Mouse (Mus musculus) stomach, embryonic 14.5 days (tissue): ENCODE data around the gene Tmprss11a. TPM values are rescaled to one million over a fixed set of nuclear protein-coding genes. Genes with fewer than 3 reads are reported as not detected.

ENCODE experiments used
- ATAC-seq: fragments of 200-750 bp; cut with Nextera tagmentation; 2 replicates; pipeline ENCODE4 v1.8.0; 2017; ENCODE audit warnings: low read depth, moderate TSS enrichment; ENCODE audit not compliant: insufficient number of reproducible peaks, insufficient read depth, low FRiP score
- H3K27ac ChIP-seq: fragments of 300-500 bp; sonication (generic); 2 replicates; pipeline ENCODE4 v1.5.1; 2014; ENCODE audit warnings: mild to moderate bottlenecking, low read length, moderate library complexity, mixed read lengths
- H3K27me3 ChIP-seq: fragments of 300-500 bp; sonication (generic); 2 replicates; pipeline ENCODE4 v1.6.1; 2014; ENCODE audit warnings: low read length, control low read depth, mixed read lengths; ENCODE audit not compliant: control insufficient read depth, insufficient read depth
- H3K36me3 ChIP-seq: fragments of 300-500 bp; sonication (generic); 2 replicates; pipeline ENCODE4 v1.6.1; 2014; ENCODE audit warnings: mild to moderate bottlenecking, control low read depth, low read length, moderate library complexity, mixed read lengths; ENCODE audit not compliant: control insufficient read depth, insufficient read depth
- H3K4me1 ChIP-seq: fragments of 300-500 bp; sonication (generic); 2 replicates; pipeline ENCODE4 v1.6.1; 2014; ENCODE audit warnings: low read length, control low read depth, mixed read lengths; ENCODE audit not compliant: control insufficient read depth, insufficient read depth
- H3K4me2 ChIP-seq: fragments of 300-500 bp; sonication (generic); replicated peaks from 2 replicates; pipeline ENCODE4 v1.6.1; 2014; ENCODE audit warnings: low read depth, low read length, control low read depth
- H3K4me3 ChIP-seq: fragments of 300-500 bp; sonication (generic); 2 replicates; pipeline ENCODE4 v1.5.1; 2014; ENCODE audit warnings: low read depth, low read length, control low read depth
- H3K9ac ChIP-seq: fragments of 300-500 bp; sonication (generic); replicated peaks from 2 replicates; pipeline ENCODE4 v1.6.1; 2014; ENCODE audit warnings: low read depth, mild to moderate bottlenecking, control low read depth, low read length, moderate library complexity, mixed read lengths
- H3K9me3 ChIP-seq: fragments of 300-500 bp; sonication (generic); 2 replicates; pipeline ENCODE4 v1.6.1; 2016; ENCODE audit warnings: low read depth, low read length, control low read depth; ENCODE audit not compliant: control insufficient read depth
- WGBS: fragments of 180-500 bp; shearing (Covaris S2); extraction: QIAGEN DNeasy Blood & Tissue Kit; methylation state at CpG from one replicate; pipeline ENCODE4 v1.1.7; 2014; 5-methylcytosine and 5-hydroxymethylcytosine counted together
- polyA plus RNA-seq: library from polyadenylated mRNA; unstranded; fragments of >200 nt; fragmentation: Nextera tagmentation; extraction: Ambion mirVana; gene quantifications from 2 replicates; pipeline ENCODE4 v1.2.1, GENCODE M21; 2014

The Tmprss11a gene
- 0.73 and 1.1 TPM in 2 replicates for polyA plus RNA-seq

- no peaks in the 10 kb centered on the region for H3K4me1 ChIP-seq
- H3K4me2 ChIP-seq = no peak within 1 kb of the TSS
- no peak for ATAC-seq
- no peaks in the 10 kb centered on the region for H3K27me3 ChIP-seq
- no peak within 1 kb of the TSS for H3K9ac ChIP-seq
- H3K4me3 ChIP-seq = no peak within 1 kb of the TSS
- H3K36me3 ChIP-seq = no peaks in the 10 kb centered on the region
- H3K27ac ChIP-seq = no peak within 1 kb of the TSS
- H3K9me3 ChIP-seq = no peaks in the 10 kb centered on the region
- 60% methylated on average over 4 of the region's 4 CpGs for WGBS
Measured at GRCm38 (mm10) chr5:86468890-86469289, at the start of gene Tmprss11a. Gene Tmprss11a (minus strand): TSS chr5:86468990.

DNA sequence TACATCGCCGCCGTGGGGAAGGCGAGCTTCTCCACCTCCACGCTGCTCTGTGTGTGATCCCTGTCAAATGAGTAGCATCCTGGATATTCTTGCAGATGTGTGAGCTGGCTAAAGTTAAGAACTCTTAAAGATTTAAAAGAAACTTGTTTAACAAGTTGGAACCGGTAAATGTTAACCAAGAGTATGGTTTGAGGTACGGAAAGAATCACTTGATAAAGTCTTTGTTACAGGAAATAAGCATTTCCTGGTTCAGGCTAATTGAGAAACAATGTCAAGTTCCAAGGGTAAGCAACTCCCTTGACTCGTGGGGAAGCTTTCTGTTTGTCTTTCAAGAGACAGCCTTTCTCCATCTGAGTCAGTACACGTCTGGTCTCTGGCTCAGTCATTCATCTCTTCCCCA, 49.7 kb upstream of the Tmprss11a start, which contains the start of gene Tmprss11g:
Gene Tmprss11g (minus strand): TSS at position 101 of the 400 bp plus-strand sequence.
- WGBS = 69% methylated on average over 9 of the region's 9 CpGs
- Histone ChIP-seq H3K9me3 (no peaks in the 10 kb centered on the region), H3K27ac (no peak within 1 kb of the TSS), H3K4me1 (no peaks in the 10 kb centered on the region), H3K36me3 (no peaks in the 10 kb centered on the region), H3K4me2 (no peak within 1 kb of the TSS), H3K9ac (no peak within 1 kb of the TSS), H3K4me3 (no peak within 1 kb of the TSS), H3K27me3 (no peaks in the 10 kb centered on the region)
- no peak for ATAC-seq

DNA sequence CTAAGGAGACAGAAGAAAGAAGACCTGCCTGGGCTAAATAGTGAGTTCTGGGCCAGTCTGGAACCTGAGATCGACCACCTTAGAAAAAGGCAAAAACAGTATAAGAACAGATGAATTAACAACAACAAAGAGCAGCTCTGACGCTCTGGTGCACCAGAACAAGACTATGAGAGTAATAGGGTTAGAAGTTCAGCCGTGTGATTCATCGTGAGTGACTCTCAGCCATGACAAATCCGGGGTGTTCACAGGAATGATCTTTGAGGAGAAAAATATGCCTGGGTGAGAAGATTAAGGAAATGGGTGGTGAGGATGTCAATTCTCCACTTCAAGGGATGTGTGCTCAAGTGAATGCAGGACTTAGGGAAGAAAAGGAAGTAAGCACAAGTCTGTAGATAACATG, 42.7 kb upstream of the Tmprss11a start:
- Histone ChIP-seq H3K9me3 (no peaks in the 10 kb centered on the region), H3K4me1 (no peaks in the 10 kb centered on the region), H3K27ac (no peak overlapping the region), H3K9ac (no peak overlapping the region), H3K4me2 (no peak overlapping the region), H3K4me3 (no peak overlapping the region), H3K36me3 (no peaks in the 10 kb centered on the region), H3K27me3 (no peaks in the 10 kb centered on the region)
- ATAC-seq = no peak
- 59% methylated on average over 5 of the region's 5 CpGs for WGBS

GRCm38 (mm10) chr5:86493453-86493852, 24.7 kb upstream of the Tmprss11a start:
- no peaks in the 10 kb centered on the region for H3K4me1 ChIP-seq
- 65% methylated on average over 1 of the region's 1 CpGs for WGBS
- no peak overlapping the region for H3K9ac ChIP-seq
- H3K4me3 ChIP-seq = no peak overlapping the region
- H3K4me2 ChIP-seq = no peak overlapping the region
- H3K36me3 ChIP-seq = no peaks in the 10 kb centered on the region
- no peaks in the 10 kb centered on the region for H3K9me3 ChIP-seq
- no peaks in the 10 kb centered on the region for H3K27me3 ChIP-seq
- H3K27ac ChIP-seq = no peak overlapping the region
- ATAC-seq = no peak

DNA sequence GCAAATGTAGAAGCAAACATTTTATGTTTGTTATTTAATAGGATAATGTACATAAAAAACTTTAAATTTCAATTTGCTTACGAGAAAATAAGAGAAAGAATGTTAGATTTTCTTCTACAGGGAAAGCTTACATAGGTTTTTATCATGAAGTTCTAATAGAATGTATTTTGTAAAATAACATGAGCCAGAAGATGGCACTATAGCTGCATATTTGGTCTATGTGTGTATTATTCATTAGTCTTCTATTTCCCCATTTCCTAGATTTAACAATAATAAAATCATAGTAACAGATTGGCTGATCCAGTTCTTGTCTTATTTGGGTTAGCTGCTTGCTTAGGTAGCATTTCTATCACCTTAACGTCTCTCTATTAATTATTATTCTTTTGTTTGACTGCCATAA, 13.8 kb upstream of the Tmprss11a start:
- Histone ChIP-seq H3K4me1 (no peaks in the 10 kb centered on the region), H3K9me3 (no peaks in the 10 kb centered on the region), H3K4me2 (no peak overlapping the region), H3K9ac (no peak overlapping the region), H3K4me3 (no peak overlapping the region), H3K27ac (no peak overlapping the region), H3K36me3 (no peaks in the 10 kb centered on the region), H3K27me3 (no peaks in the 10 kb centered on the region)
- ATAC-seq = no peak
- 68% methylated on average over 2 of the region's 2 CpGs for WGBS

DNA sequence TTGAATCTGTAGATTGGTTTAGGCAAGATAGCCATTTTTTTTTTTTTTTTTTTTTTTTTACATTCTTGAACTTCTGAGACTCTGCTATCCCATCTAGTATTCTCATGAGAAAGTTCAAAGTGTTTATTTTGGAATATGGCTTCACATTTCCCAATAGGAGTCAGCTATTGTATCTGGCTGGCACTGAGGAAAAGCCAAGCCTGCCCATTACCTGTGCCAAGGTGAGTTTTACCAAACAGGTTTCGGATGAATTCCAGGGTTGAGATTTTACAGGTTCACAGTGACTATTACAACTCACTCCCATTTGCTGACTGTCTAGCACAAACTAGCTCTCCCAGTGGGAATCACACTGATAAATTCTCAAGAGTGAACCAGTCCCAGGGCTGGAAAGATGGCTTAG, 13.2 kb upstream of the Tmprss11a start:
- Histone ChIP-seq H3K27me3 (no peaks in the 10 kb centered on the region), H3K4me2 (no peak overlapping the region), H3K4me3 (no peak overlapping the region), H3K9ac (no peak overlapping the region), H3K36me3 (no peaks in the 10 kb centered on the region), H3K4me1 (no peaks in the 10 kb centered on the region), H3K9me3 (no peaks in the 10 kb centered on the region), H3K27ac (no peak overlapping the region)
- 80% methylated on average over 1 of the region's 1 CpGs for WGBS
- no peak for ATAC-seq

DNA sequence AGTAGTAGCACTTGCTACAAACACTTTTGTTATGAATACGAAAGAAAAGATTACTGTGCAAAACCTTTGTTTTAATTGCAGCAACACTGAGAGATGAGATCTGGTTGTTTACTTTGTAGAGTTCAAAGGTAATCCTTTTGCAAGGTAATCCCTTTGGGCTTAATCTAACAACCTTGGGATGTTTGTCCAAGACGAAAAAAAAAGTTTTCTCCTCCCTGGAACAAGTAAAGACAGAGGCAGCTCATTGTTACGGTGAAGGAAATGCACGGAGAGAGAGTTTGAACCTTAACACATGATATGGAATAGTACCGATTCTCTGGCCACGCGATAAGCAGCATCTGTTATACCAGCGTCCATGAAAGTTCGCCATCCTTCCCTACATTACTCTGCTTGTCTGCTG, 5.1 kb upstream of the Tmprss11a start:
- no peak overlapping the region for H3K4me3 ChIP-seq
- no peak for ATAC-seq
- WGBS = 64% methylated on average over 9 of the region's 9 CpGs
- no peak overlapping the region for H3K4me2 ChIP-seq
- H3K27ac ChIP-seq = no peak overlapping the region
- H3K4me1 ChIP-seq = no peaks in the 10 kb centered on the region
- no peaks in the 10 kb centered on the region for H3K36me3 ChIP-seq
- no peak overlapping the region for H3K9ac ChIP-seq
- no peaks in the 10 kb centered on the region for H3K9me3 ChIP-seq
- no peaks in the 10 kb centered on the region for H3K27me3 ChIP-seq

DNA sequence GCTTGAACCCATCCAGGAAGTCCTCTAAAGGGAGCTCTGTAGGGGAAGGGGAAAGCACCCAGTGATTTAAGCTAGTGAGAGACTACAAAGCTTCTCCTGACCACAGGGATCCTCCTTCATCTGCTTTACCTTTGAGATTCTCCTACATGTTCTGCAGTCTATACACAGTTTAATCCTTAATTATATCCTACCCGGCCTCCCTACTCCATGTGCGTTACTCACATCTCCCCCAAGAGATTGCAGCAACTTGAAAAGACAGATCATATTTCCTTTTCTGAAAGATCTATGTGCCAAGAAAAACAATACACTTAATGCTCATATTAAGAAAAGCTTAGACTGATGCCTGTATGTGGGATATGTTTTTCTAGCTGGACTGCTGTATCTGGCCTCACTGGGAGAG, 29.5 kb downstream of the Tmprss11a start:
- Histone ChIP-seq H3K4me3 (no peak overlapping the region), H3K4me1 (no peaks in the 10 kb centered on the region), H3K9ac (no peak overlapping the region), H3K36me3 (no peaks in the 10 kb centered on the region), H3K9me3 (no peaks in the 10 kb centered on the region), H3K4me2 (no peak overlapping the region), H3K27me3 (no peaks in the 10 kb centered on the region), H3K27ac (no peak overlapping the region)
- WGBS = 50% methylated on average over 2 of the region's 2 CpGs
- no peak for ATAC-seq

GRCm38 (mm10) chr5:86438548-86438947, 30.2 kb downstream of the Tmprss11a start:
- H3K4me3 ChIP-seq = no peak overlapping the region
- H3K36me3 ChIP-seq = no peaks in the 10 kb centered on the region
- no peak overlapping the region for H3K9ac ChIP-seq
- no peak for ATAC-seq
- no peaks in the 10 kb centered on the region for H3K27me3 ChIP-seq
- no peak overlapping the region for H3K4me2 ChIP-seq
- H3K9me3 ChIP-seq = no peaks in the 10 kb centered on the region
- H3K4me1 ChIP-seq = no peaks in the 10 kb centered on the region
- no peak overlapping the region for H3K27ac ChIP-seq
